Mouse (Mus musculus): ENCODE results near the gene Ezh1. TPM values are rescaled to one million over a fixed set of nuclear protein-coding genes. Genes with fewer than 3 reads are reported as not detected.

Gene Ezh1
- 12.9 and 13.3 TPM in 2 replicates for polyA plus RNA-seq (2016; fragmentation: Nextera tagmentation; extraction: Ambion mirVana)

- H3K36me3 ChIP-seq = no peaks in the 10 kb centered on the region
Measured at GRCm38 (mm10) chr11:101226065-101226701, at the start of gene Ezh1. Gene Ezh1 (minus strand): TSS chr11:101226463.

GRCm38 (mm10) chr11:101275309-101275708, 49.0 kb upstream of the Ezh1 start:
- Histone ChIP-seq H3K4me1 (peaks cover 41% of the 10 kb centered on the region), H3K27me3 (ENCODE audit: insufficient read depth, poor library complexity, severe bottlenecking) (peaks cover 18% of the 10 kb centered on the region), H3K27ac (peak overlapping the region; percentile 42; the same call in 1 of the 2 replicates), H3K4me3 (no peak overlapping the region), H3K36me3 (peaks cover 22% of the 10 kb centered on the region), H3K9me3 (no peaks in the 10 kb centered on the region)
- no peak for DNase-seq (ENCODE audit: low spot score)
- 72% methylated on average over 4 of the region's 4 CpGs for WGBS

More at GRCm38 (mm10) chr11:101226065-101226701, at the start of gene Ezh1:
- WGBS = under 1% methylated on average over 56 of the region's 56 CpGs
- no peaks in the 10 kb centered on the region for H3K9me3 ChIP-seq
- H3K27me3 ChIP-seq (ENCODE audit: insufficient read depth, poor library complexity, severe bottlenecking) = no peaks in the 10 kb centered on the region
- peak within 1 kb of the TSS; percentile 93 for H3K4me3 ChIP-seq
- peak; percentile 94 for DNase-seq (ENCODE audit: low spot score)
- peaks cover 34% of the 10 kb centered on the region for H3K4me1 ChIP-seq
- H3K27ac ChIP-seq = peak within 1 kb of the TSS; percentile 92

- Histone ChIP-seq H3K36me3 (peaks cover 22% of the 10 kb centered on the region), H3K9me3 (no peaks in the 10 kb centered on the region)
Measured at GRCm38 (mm10) chr11:101272446-101272845, 46.2 kb upstream of the Ezh1 start.

GRCm38 (mm10) chr11:101269577-101270116, 43.4 kb upstream of the Ezh1 start:
- Histone ChIP-seq H3K9me3 (no peaks in the 10 kb centered on the region), H3K27ac (peak overlapping the region; percentile 17; the same call in 1 of the 2 replicates), H3K27me3 (ENCODE audit: insufficient read depth, poor library complexity, severe bottlenecking) (peaks cover 24% of the 10 kb centered on the region), H3K4me3 (peak overlapping the region; percentile 37), H3K4me1 (peaks cover 29% of the 10 kb centered on the region), H3K36me3 (no peaks in the 10 kb centered on the region)
- DNase-seq (ENCODE audit: low spot score) = no peak
- WGBS = 18% methylated on average over 10 of the region's 10 CpGs

More at GRCm38 (mm10) chr11:101272446-101272845, 46.2 kb upstream of the Ezh1 start:
- peaks cover 16% of the 10 kb centered on the region for H3K27me3 ChIP-seq (ENCODE audit: insufficient read depth, poor library complexity, severe bottlenecking)
- peaks cover 43% of the 10 kb centered on the region for H3K4me1 ChIP-seq
- 85% methylated on average over 3 of the region's 3 CpGs for WGBS
- no peak for DNase-seq (ENCODE audit: low spot score)
- H3K4me3 ChIP-seq = no peak overlapping the region
- no peak overlapping the region for H3K27ac ChIP-seq

- WGBS = 34% methylated on average over 6 of the region's 6 CpGs
- no peak for DNase-seq (ENCODE audit: low spot score)
- Histone ChIP-seq H3K27ac (no peak overlapping the region), H3K4me3 (peak overlapping the region; percentile 54; the same call in 1 of the 2 replicates), H3K36me3 (no peaks in the 10 kb centered on the region), H3K4me1 (peaks cover 62% of the 10 kb centered on the region), H3K9me3 (no peaks in the 10 kb centered on the region), H3K27me3 (ENCODE audit: insufficient read depth, poor library complexity, severe bottlenecking) (peaks cover 58% of the 10 kb centered on the region)
Measured at GRCm38 (mm10) chr11:101265906-101266305, 39.6 kb upstream of the Ezh1 start.

- WGBS = 8% methylated on average over 31 of the region's 31 CpGs
- DNase-seq (ENCODE audit: low spot score) = no peak
- 0 out of 2 replicates have a peak overlapping the region, but pooled peaks have one; percentile 25 for H3K27ac ChIP-seq
- no peaks in the 10 kb centered on the region for H3K9me3 ChIP-seq
- peak overlapping the region; percentile 54 for H3K4me3 ChIP-seq
- peaks cover 58% of the 10 kb centered on the region for H3K27me3 ChIP-seq (ENCODE audit: insufficient read depth, poor library complexity, severe bottlenecking)
- H3K4me1 ChIP-seq = peaks cover 70% of the 10 kb centered on the region
- no peaks in the 10 kb centered on the region for H3K36me3 ChIP-seq
Measured at GRCm38 (mm10) chr11:101264954-101265471, 38.8 kb upstream of the Ezh1 start.

GRCm38 (mm10) chr11:101263989-101264280, 37.7 kb upstream of the Ezh1 start:
- H3K27me3 ChIP-seq (ENCODE audit: insufficient read depth, poor library complexity, severe bottlenecking) = peaks cover 58% of the 10 kb centered on the region
- WGBS = 25% methylated on average over 3 of the region's 3 CpGs
- peaks cover 70% of the 10 kb centered on the region for H3K4me1 ChIP-seq

GRCm38 (mm10) chr11:101263138-101263988, 37.1 kb upstream of the Ezh1 start:
- no peak for DNase-seq (ENCODE audit: low spot score)
- H3K4me3 ChIP-seq = peak overlapping the region; percentile 73
- 7% methylated on average over 32 of the region's 32 CpGs for WGBS
- peaks cover 69% of the 10 kb centered on the region for H3K4me1 ChIP-seq
- no peak overlapping the region for H3K27ac ChIP-seq
- peaks cover 58% of the 10 kb centered on the region for H3K27me3 ChIP-seq (ENCODE audit: insufficient read depth, poor library complexity, severe bottlenecking)
- H3K36me3 ChIP-seq = no peaks in the 10 kb centered on the region
- H3K9me3 ChIP-seq = no peaks in the 10 kb centered on the region

More at GRCm38 (mm10) chr11:101263989-101264280, 37.7 kb upstream of the Ezh1 start:
- no peak for DNase-seq (ENCODE audit: low spot score)
- Histone ChIP-seq H3K4me3 (0 out of 2 replicates have a peak overlapping the region, but pooled peaks have one; percentile 7), H3K27ac (no peak overlapping the region), H3K9me3 (no peaks in the 10 kb centered on the region), H3K36me3 (no peaks in the 10 kb centered on the region)

GRCm38 (mm10) chr11:101262272-101262967, 36.2 kb upstream of the Ezh1 start:
- Histone ChIP-seq H3K27me3 (ENCODE audit: insufficient read depth, poor library complexity, severe bottlenecking) (peaks cover 58% of the 10 kb centered on the region), H3K4me3 (peak overlapping the region; percentile 73), H3K36me3 (peaks cover 6% of the 10 kb centered on the region), H3K9me3 (no peaks in the 10 kb centered on the region), H3K27ac (peak overlapping the region; percentile 83; the same call in 1 of the 2 replicates), H3K4me1 (peaks cover 72% of the 10 kb centered on the region)
- 3% methylated on average over 24 of the region's 24 CpGs for WGBS
- DNase-seq (ENCODE audit: low spot score) = no peak

GRCm38 (mm10) chr11:101260826-101261380, 34.6 kb upstream of the Ezh1 start:
- DNase-seq (ENCODE audit: low spot score) = no peak
- Histone ChIP-seq H3K4me3 (peak overlapping the region; percentile 73), H3K27me3 (ENCODE audit: insufficient read depth, poor library complexity, severe bottlenecking) (peaks cover 46% of the 10 kb centered on the region), H3K9me3 (no peaks in the 10 kb centered on the region), H3K27ac (peak overlapping the region; percentile 83), H3K4me1 (peaks cover 78% of the 10 kb centered on the region), H3K36me3 (peaks cover 20% of the 10 kb centered on the region)
- WGBS = 1% methylated on average over 30 of the region's 30 CpGs

- H3K36me3 ChIP-seq = peaks cover 20% of the 10 kb centered on the region
- H3K27ac ChIP-seq = peak within 1 kb of the TSS; percentile 83
- DNase-seq (ENCODE audit: low spot score) = peak; percentile 97
- peaks cover 76% of the 10 kb centered on the region for H3K4me1 ChIP-seq
- H3K9me3 ChIP-seq = no peaks in the 10 kb centered on the region
- peak within 1 kb of the TSS; percentile 73 for H3K4me3 ChIP-seq
- WGBS = 1% methylated on average over 43 of the region's 43 CpGs
- H3K27me3 ChIP-seq (ENCODE audit: insufficient read depth, poor library complexity, severe bottlenecking) = peaks cover 39% of the 10 kb centered on the region
Measured at GRCm38 (mm10) chr11:101259948-101260825, 33.9 kb upstream of the Ezh1 start, which contains the start of gene Wnk4. Gene Wnk4 (plus strand): TSS chr11:101260567.

Measured in heart, embryonic 10.5 days (tissue).